Mouse (Mus musculus) thymus, adult 2 months (tissue): ENCODE results near the gene 1500009C09Rik.

Source experiments
- CTCF ChIP-seq: fragments of 200-500 bp; IDR thresholded peaks from 2 replicates; pipeline ENCODE4 v1.5.1; 2012; ENCODE audit warnings: mild to moderate bottlenecking, control low read depth, low read length, moderate library complexity, borderline replicate concordance; ENCODE audit not compliant: control insufficient read depth, poor library complexity, insufficient read depth; ENCODE audit errors: extremely low read depth
- POLR2A ChIP-seq: fragments of 200-500 bp; IDR thresholded peaks from 2 replicates; pipeline ENCODE4 v1.6.1; 2012; ENCODE audit warnings: mild to moderate bottlenecking, low read length, control low read depth, moderate library complexity; ENCODE audit not compliant: control insufficient read depth, poor library complexity, insufficient read depth; ENCODE audit errors: extremely low read depth

DNA sequence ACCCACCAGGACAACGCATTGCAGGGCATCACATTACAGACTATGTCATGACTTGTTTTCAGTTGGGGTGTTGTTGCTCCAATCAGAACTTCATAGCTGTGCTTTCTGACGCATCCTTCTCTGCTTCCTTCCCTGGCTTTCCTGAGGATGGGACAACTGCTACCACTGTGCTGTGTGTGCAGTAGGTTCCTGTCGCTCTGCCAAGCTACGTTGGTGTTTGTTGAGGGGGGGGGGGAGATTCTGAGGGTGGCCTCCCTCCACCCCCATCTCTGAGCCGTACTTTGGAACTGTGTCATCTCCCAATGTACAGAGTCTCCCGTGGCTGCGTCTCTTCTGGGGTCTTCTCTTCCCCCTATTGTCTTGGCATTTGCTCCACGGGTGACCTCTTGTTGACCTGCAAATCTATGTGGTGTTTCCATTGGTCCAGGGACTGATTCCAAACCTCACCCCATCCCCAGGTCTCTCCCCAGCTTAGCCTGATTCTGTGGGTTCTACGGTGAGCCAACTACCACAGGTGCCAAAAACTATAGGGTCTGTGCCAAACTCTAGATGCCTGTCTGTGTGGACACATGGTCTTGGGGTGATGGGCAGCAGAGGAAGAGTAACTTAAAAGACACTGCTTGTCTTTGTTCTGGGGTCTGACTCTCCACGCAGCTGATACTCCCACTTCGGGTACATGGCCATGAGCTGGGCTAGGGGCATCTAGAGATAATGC is 36.7 kb upstream of the 1500009C09Rik start:
- TF ChIP-seq CTCF = no peak
- no peak for TF ChIP-seq POLR2A
